Mouse (Mus musculus): ENCODE measurements around the gene Mrc2. TPM values are rescaled to one million over a fixed set of nuclear protein-coding genes. Genes with fewer than 3 reads are reported as not detected.

Mrc2 gene
- total RNA-seq (2015), result not detected in 2 replicates
- 0.11 TPM in 1 of 2 replicates, not detected in the other for total RNA-seq (2017)

GRCm38 (mm10) chr11:105292124-105293071, at the start of gene Mrc2:
Gene Mrc2, plus strand, starts transcription at chr11:105292643.
- peak; percentile 20; the same call in 1 of the 2 replicates for ATAC-seq (ENCODE audit: poor library complexity, severe bottlenecking)

GRCm38 (mm10) chr11:105246369-105246768, 46.1 kb upstream of the Mrc2 start:
- no peak for ATAC-seq (ENCODE audit: poor library complexity, severe bottlenecking)

GRCm38 (mm10) chr11:105246785-105247184, 45.7 kb upstream of the Mrc2 start:
- no peak for ATAC-seq (ENCODE audit: poor library complexity, severe bottlenecking)

- no peak for ATAC-seq (ENCODE audit: poor library complexity, severe bottlenecking)
Observed at GRCm38 (mm10) chr11:105247321-105247720, 45.1 kb upstream of the Mrc2 start.

- ATAC-seq (ENCODE audit: poor library complexity, severe bottlenecking), result no peak
Observed at GRCm38 (mm10) chr11:105259733-105260132, 32.7 kb upstream of the Mrc2 start.

- no peak for ATAC-seq (ENCODE audit: poor library complexity, severe bottlenecking)
Observed at GRCm38 (mm10) chr11:105261116-105261515, 31.3 kb upstream of the Mrc2 start.

GRCm38 (mm10) chr11:105261601-105262351, 30.7 kb upstream of the Mrc2 start:
- ATAC-seq (ENCODE audit: poor library complexity, severe bottlenecking), result no peak

- ATAC-seq (ENCODE audit: poor library complexity, severe bottlenecking), result no peak
Observed at GRCm38 (mm10) chr11:105264506-105264905, 27.9 kb upstream of the Mrc2 start.

GRCm38 (mm10) chr11:105264988-105265387, 27.5 kb upstream of the Mrc2 start:
- ATAC-seq (ENCODE audit: poor library complexity, severe bottlenecking), result no peak

- peak; percentile 66 for ATAC-seq (ENCODE audit: poor library complexity, severe bottlenecking)
Observed at GRCm38 (mm10) chr11:105270155-105270554, 22.3 kb upstream of the Mrc2 start.

- no peak for ATAC-seq (ENCODE audit: poor library complexity, severe bottlenecking)
Observed at GRCm38 (mm10) chr11:105280456-105280855, 12.0 kb upstream of the Mrc2 start.

- no peak for ATAC-seq (ENCODE audit: poor library complexity, severe bottlenecking)
Observed at GRCm38 (mm10) chr11:105281291-105281690, 11.2 kb upstream of the Mrc2 start.

GRCm38 (mm10) chr11:105281763-105282459, 10.5 kb upstream of the Mrc2 start:
- no peak for ATAC-seq (ENCODE audit: poor library complexity, severe bottlenecking)

GRCm38 (mm10) chr11:105282460-105282859, 10.0 kb upstream of the Mrc2 start:
- ATAC-seq (ENCODE audit: poor library complexity, severe bottlenecking), result no peak

GRCm38 (mm10) chr11:105283016-105283415, 9.4 kb upstream of the Mrc2 start:
- ATAC-seq (ENCODE audit: poor library complexity, severe bottlenecking), result no peak

GRCm38 (mm10) chr11:105285720-105286119, 6.7 kb upstream of the Mrc2 start:
- ATAC-seq (ENCODE audit: poor library complexity, severe bottlenecking), result no peak

- ATAC-seq (ENCODE audit: poor library complexity, severe bottlenecking), result no peak
Observed at GRCm38 (mm10) chr11:105289403-105289802, 3.0 kb upstream of the Mrc2 start.

GRCm38 (mm10) chr11:105291681-105292123, 741 bp upstream of the Mrc2 start:
- ATAC-seq (ENCODE audit: poor library complexity, severe bottlenecking), result no peak

GRCm38 (mm10) chr11:105293101-105293581, 698 bp downstream of the Mrc2 start:
- no peak for ATAC-seq (ENCODE audit: poor library complexity, severe bottlenecking)

- ATAC-seq (ENCODE audit: poor library complexity, severe bottlenecking), result no peak
Observed at GRCm38 (mm10) chr11:105293901-105294494, 1.6 kb downstream of the Mrc2 start.

Data from megakaryocyte, adult 5-6 weeks (primary cell).